Mouse (Mus musculus) kidney, postnatal 36 days (tissue): ENCODE results near the gene B020011L13Rik.
"Not testable (repeated sequence)": the region's sequence is repeated elsewhere in the genome, so short reads cannot be mapped to it uniquely, and the experiment has no call there.

Experiments
- DNase-seq, 2 experiments: peaks; one replicate each; pipeline ENCODE4 v3.0.0; 2021 to 2022; ENCODE audit warnings: mixed read lengths in 2 of 2

B020011L13Rik gene

GRCm38 (mm10) chr1:117780833-117781232 is at the start of gene B020011L13Rik:
TSS of gene B020011L13Rik (plus strand) at chr1:117781133.
- DNase-seq = not testable (repeated sequence)

DNA sequence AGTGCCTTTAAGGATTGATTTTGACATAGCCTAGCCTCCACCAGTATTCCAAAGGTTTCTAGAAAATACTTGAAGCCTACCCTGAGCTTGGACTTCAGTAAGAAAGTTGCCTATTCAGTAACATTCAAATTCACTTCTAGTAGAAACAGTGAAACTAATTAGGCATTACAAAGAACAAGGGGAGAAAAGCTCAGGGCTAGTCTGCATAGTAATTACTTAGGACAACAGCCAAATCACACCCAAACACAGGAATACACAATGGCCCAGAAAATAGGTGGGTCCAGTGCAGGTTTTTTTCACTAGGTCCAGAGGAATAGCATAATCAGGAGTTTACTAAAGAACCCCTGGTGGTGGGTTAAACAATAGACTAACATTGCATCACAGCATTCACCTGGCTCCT is 35.3 kb downstream of the B020011L13Rik start:
- DNase-seq = not testable (repeated sequence)

DNA sequence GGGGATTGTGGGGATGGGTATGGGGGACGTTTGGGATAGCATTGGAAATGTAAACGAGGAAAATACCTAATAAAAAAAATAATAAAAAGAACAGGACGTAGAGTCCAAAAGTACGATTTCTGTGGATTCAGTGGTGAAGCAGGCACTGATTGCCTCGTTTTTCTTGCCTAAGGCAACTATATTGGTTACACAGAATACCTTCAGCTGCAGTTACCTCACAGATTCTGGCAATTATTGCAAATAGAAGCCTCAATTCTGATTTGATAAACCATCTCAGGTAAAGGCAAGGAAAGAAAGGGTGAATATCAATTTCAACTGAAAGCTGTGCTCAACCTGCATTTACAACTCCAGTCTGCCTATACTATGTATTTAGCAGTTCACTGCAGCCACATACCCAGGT is 48.8 kb downstream of the B020011L13Rik start, which contains the start of gene Gm28360:
Gene Gm28360, plus strand, starts transcription at position 301 of the 400 bp plus-strand sequence.
- not testable (repeated sequence) for DNase-seq

DNA sequence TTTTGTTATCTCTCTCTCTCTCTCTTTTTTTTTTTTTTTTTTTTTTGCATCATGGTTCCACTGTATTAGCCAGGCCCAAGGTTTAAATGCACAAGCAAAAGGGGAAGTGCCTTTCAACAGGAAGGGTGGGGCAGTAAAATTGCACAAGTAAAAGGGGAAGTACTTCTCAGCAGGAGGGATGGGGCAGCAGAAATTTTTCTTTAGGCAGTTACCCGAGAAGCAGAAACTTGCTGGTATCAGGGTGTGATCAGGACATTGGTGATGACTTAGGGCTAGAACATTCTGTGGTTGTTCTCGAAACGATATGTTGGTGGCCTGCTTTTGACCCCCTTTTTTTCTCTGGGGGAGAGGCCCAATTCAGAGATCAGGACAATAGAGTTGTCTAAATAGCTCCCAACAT is 70.8 kb downstream of the B020011L13Rik start:
- not testable (repeated sequence) for DNase-seq
